Mouse (Mus musculus) thymus, postnatal 0 days (tissue): ENCODE results near the gene Pmp22. TPM values are rescaled to one million over a fixed set of nuclear protein-coding genes. Genes with fewer than 3 reads are reported as not detected.

ENCODE experiments used
- DNase-seq: peaks from one replicate; pipeline ENCODE4 v3.0.0-alpha.2; 2015; ENCODE audit warnings: low spot score
- polyA plus RNA-seq: library from polyadenylated mRNA; unstranded; fragments of >200 nt; fragmentation: Nextera tagmentation; extraction: Ambion mirVana; gene quantifications from 2 replicates; pipeline ENCODE4 v1.2.1, GENCODE M21; 2015

Gene Pmp22
- polyA plus RNA-seq, 1 experiment from 2014 or later = 14.5 TPM

GRCm38 (mm10) chr11:63127513-63127912 lies 1.3 kb upstream of the Pmp22 start:
- DNase-seq = no peak

- DNase-seq = no peak
Measured at GRCm38 (mm10) chr11:63129375-63129774, 593 bp downstream of the Pmp22 start.

GRCm38 (mm10) chr11:63129840-63130239 lies 1.1 kb downstream of the Pmp22 start:
- no peak for DNase-seq

GRCm38 (mm10) chr11:63130497-63130896 lies 1.7 kb downstream of the Pmp22 start:
- no peak for DNase-seq

GRCm38 (mm10) chr11:63131001-63131692 lies 2.4 kb downstream of the Pmp22 start:
- no peak for DNase-seq

- no peak for DNase-seq
Measured at GRCm38 (mm10) chr11:63131693-63132040, 2.9 kb downstream of the Pmp22 start.

- no peak for DNase-seq
Measured at GRCm38 (mm10) chr11:63132151-63132500, 3.3 kb downstream of the Pmp22 start.

- no peak for DNase-seq
Measured at GRCm38 (mm10) chr11:63132501-63133435, 4.0 kb downstream of the Pmp22 start.

GRCm38 (mm10) chr11:63134021-63134420 lies 5.2 kb downstream of the Pmp22 start:
- no peak for DNase-seq

- no peak for DNase-seq
Measured at GRCm38 (mm10) chr11:63134742-63135482, 6.1 kb downstream of the Pmp22 start.

- peak; percentile 61 for DNase-seq
Measured at GRCm38 (mm10) chr11:63135622-63136021, 6.8 kb downstream of the Pmp22 start.

- no peak for DNase-seq
Measured at GRCm38 (mm10) chr11:63136205-63136604, 7.4 kb downstream of the Pmp22 start.

- no peak for DNase-seq
Measured at GRCm38 (mm10) chr11:63136836-63137416, 8.1 kb downstream of the Pmp22 start.

GRCm38 (mm10) chr11:63138739-63139138 lies 10.0 kb downstream of the Pmp22 start:
- no peak for DNase-seq

- no peak for DNase-seq
Measured at GRCm38 (mm10) chr11:63142311-63142710, 13.5 kb downstream of the Pmp22 start.

GRCm38 (mm10) chr11:63142816-63143215 lies 14.0 kb downstream of the Pmp22 start:
- no peak for DNase-seq

- no peak for DNase-seq
Measured at GRCm38 (mm10) chr11:63143486-63143885, 14.7 kb downstream of the Pmp22 start.

- DNase-seq = peak; percentile 72
Measured at GRCm38 (mm10) chr11:63146601-63147000, 17.8 kb downstream of the Pmp22 start.

- peak; percentile 42 for DNase-seq
Measured at GRCm38 (mm10) chr11:63148276-63148675, 19.5 kb downstream of the Pmp22 start.

- DNase-seq = no peak
Measured at GRCm38 (mm10) chr11:63151857-63152256, 23.1 kb downstream of the Pmp22 start.

- no peak for DNase-seq
Measured at GRCm38 (mm10) chr11:63157117-63157516, 28.3 kb downstream of the Pmp22 start.

GRCm38 (mm10) chr11:63160926-63161325 lies 32.1 kb downstream of the Pmp22 start:
- DNase-seq = no peak
